Mouse (Mus musculus) embryo, embryonic 10 days (tissue): Measurements from ENCODE around the gene Pelo.
A peak's percentile ranks its signal among the peaks of the same experiment; 100 is the strongest.

Source experiments
- DNase-seq: peaks from one replicate; pipeline ENCODE4 v3.0.0-alpha.2; 2015; ENCODE audit warnings: low spot score

Gene Pelo

DNA sequence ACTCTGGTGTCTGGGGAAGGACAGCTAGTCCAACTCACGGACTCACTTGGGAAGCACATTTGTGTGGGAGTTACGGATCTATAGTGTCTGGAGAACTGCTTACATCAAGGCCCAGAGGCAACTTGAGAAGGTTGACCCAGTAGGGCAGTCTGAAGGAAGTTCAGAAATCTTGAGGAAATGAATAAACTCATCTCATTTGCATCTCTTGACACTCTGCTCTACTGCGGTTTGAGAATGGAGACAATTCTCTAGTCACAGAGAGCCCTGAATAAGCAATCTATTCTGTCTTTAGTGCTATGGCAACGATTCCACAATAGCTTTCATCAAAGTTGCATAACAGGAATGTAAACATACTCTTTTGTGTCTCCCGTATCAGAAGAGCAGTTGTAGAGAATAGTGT, 7.0 kb upstream of the Pelo start:
- no peak for DNase-seq

DNA sequence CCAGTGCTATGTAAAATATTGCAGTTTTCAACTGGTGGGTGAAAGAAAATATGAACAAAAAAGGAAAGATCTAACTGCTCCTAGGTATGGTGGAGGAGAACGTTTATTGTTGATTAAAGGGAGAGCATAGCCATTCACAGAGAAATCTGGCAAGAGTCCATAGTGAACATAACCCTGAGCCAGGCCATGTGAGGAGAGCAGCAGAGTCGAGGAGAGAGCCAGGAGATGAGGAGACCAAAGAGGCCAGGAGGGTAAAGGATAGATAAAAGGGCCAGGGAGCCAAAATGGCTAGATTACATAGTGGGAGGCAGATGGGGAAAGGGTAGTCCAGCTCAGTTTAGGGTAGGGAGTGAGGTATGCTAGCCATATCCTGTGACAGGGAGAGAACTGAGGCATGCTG, 6.2 kb upstream of the Pelo start:
- DNase-seq: no peak

DNA sequence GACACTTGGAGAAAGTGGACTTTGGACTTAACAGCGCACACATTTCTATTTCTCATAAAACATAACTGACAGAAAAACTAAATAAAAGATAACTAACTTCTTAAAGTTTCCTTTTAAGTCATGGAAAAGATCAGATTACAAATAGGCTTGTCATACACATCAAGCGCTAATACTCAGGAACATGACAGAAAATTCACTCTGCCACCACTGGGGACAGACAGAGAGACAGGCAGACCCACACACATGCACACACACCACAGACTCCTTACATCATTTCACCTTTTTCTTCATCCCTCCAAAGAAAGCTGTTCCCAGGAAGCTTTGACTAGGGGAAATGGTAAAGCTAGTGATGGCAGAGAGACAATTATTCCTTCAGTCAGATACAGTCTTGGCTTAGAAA, 5.4 kb upstream of the Pelo start:
- no peak for DNase-seq

DNA sequence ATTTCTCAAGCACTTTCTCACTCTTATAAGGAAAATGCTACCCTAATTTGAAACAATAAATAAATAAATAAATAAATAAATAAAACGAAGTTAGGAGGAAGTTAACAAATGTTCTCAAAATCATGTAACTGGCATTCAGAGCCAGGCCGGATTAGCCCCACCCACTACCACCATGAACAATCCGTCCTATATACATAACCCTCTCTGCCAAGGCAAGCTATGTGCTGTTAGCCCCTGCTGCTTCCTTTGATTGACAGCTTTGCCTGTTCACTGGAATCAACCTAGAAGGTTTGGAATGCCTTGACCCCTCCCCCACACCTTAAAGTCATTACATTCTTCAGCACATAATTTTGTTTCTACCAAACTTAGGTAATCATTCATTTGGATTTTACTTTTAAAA, 1.5 kb upstream of the Pelo start:
- DNase-seq: peak; percentile 38

DNA sequence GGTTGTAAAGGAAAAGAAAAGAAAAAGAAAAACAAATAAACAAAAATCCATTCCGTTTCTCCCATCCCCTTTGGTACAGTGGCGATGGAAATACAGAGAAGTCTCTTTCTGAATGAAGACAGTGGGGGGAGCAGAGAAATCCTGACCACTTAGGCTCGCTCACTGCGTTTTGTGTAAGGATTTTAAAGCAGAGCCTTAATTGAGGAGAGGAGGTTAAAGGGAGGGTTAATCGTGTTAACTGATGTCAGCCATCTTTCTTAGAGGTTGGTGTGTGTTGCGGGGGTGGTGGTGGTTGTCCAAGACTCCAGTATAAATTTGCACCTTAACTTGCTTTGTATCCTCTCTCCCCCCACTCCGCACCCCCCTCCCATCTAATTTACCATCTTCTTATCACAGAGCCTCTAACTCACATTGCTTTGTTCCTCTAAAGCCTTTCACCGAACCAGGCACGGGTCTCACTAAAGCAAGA, 1.0 kb upstream of the Pelo start:
- DNase-seq: peak; percentile 27

DNA sequence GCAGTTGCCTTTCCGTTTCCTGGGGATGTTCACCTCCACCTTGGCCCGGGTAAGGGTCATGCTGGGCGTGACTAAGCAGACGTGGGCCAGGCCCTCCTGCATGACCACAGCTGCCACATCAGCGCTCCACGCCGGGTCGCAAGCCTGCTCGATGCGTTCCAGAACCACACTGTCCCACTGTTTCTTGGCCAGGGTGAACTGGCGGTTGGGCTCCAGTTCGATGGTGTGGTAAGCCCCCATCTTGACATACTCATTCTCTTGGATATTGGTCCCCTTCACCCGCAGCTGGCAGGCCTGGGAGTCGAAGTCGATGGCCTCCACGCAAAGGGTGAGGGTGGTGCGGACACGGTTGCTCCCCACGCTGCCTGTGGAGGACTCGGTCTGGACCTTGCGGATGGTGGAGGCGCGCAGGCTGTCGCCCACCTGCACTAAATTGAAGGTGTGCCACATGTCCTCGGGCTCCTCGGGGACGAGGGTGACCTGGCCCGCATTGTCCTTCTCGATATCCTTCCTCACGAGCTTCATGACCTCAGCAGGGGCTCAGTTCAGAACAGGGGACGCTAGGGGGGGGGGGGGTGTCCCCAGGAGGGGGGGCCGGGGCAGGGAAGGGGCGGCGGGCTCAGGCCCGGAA, 476 bp downstream of the Pelo start:
- DNase-seq: peak; percentile 45

DNA sequence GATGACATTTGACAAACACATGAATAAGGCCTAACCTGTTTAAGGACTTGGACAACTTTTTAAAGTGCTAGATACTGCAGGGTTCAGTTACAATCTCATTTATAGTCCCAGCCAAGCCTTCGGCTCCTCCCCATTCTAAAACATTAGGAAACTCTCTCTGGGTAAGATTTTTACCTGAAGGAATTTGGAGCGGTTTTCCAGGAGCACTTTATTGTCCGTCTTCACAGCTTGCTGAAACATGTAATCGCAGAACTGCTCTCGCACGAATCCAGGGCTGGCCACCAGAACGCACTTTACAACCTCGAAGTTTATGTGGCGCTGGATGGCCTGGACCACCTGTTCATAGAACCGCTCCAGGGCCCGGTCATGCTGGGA, 979 bp downstream of the Pelo start:
- DNase-seq: no peak

DNA sequence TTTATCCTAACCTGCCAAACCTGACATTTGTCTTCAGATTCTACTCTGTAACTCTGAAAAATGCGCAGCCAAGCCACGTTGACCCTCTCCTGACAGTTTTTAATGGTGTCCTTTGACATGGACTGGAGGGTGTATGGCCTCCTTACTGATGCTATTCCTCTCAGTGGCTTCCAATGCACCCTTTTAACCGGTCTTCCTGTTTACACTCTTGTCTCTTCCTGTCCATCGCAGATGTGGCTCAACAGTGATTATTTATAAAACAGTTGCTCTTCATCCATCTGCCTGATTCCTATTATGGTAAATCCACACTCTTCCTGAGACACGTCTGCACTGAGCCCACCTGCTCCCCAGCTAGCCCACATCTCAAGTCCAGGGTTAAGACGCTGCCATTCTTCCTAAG, 4.0 kb downstream of the Pelo start:
- no peak for DNase-seq

DNA sequence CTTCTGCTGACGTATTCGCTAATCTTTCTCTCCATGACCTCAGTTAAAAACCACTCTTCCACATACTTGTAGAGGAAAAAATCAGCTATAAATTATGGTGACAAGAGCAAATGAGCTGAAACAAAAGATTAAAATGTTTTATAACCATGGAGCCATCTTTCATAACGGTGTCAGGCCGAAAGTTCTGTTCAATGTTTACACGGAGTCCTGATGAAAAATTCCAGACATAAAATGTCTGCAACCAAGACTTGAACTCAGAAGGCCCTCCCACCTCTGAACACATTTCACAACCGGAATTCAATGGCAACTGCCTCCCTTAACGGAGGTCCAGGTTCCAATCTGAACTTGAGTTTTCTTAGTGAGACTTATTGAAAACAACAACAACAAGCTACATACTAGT, 7.6 kb downstream of the Pelo start:
- no peak for DNase-seq

DNA sequence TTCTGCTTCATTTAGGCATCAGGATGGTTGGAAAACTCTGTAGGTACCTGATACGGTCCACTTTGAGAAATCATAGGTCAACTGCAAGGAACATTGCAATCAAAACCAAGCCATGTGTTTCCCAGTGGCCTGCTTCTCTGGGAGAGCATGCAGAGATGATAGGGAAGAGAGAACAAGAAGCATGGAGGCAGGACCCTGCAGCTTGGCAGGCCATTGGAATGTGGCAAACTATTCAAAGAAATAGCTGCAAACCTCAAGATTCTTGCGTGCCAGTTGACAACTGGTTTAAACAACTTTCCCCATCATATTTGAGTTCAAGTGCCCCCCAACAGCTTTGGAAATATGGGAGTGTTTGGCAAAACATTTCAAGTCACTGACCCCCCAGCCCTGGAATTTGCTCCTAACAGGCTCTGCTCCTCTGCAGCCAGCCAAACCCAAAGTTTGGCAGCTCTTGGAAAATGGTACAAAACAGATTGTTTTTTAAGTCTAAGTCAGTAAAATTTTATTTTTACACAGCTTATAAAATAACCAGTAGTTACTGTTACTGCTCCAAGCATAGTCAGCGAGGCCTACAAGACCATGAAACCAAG, 9.9 kb downstream of the Pelo start:
- no peak for DNase-seq

DNA sequence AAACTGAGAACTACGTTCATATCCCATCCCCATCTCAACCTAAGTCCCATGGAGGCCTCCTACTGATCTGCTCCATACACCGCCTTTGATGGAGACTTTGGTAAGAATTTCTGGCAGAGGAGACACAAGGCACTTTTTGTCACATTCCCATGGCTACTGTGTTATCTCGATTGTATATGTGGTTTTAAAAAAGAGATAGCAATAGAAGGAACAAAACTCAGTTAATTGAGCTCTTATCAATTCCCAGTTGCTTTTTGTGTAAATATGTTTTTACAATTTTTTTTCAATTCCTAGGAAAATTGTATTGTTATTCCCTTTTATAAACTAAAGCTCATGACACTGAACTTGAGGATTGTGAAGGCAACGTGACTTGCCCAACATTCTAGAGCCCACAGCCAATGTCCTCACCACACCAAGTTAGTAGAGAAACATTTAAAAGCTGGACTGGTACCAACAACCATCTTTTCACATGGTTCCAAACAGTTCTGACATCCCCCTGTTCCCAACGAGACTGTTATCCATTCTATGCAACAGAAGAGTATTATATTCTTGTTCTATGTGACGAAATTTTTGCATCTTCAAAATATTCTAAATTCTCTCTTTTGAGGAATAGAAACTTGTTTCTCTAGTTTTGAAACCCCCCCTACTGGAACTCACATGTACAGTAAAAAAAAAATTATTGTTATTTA, 10.8 kb downstream of the Pelo start:
- DNase-seq: no peak

DNA sequence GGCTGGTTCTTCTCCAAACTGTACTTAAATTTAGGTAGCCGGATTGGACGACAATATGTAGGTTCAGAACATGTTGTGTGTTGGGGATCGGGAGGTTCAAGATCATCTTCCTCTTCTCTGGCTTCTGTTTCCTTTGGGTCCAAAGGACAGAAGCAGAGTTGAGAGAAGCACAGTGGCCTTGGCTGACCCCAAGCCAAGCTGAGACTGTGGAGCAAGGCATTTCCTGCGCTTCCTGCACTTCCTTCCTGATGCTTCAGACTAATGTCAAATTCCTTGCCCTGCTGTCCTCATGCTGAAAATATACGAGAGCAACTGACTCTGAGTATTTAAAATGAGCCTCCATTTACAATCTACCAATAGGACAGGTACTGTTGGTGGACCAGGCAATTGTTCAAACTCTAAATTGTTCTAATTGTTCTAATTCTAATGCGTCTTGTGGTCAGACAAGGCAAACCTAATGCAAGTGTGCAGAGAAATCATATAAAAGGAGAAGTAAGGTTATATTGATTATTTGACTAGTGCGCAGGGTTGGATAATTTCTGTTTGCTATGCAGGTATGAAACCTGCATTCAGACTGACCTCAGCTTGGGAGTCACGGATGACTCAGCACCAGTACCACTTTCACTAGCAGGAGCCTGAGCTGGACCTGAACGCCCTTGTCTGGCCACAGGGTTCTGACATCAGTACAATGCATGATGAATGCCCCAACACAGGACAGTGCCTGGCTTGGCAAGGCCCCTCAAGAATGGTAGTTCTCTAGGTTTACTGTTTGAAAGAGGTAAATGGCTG, 12.4 kb downstream of the Pelo start:
- peak; percentile 21 for DNase-seq

DNA sequence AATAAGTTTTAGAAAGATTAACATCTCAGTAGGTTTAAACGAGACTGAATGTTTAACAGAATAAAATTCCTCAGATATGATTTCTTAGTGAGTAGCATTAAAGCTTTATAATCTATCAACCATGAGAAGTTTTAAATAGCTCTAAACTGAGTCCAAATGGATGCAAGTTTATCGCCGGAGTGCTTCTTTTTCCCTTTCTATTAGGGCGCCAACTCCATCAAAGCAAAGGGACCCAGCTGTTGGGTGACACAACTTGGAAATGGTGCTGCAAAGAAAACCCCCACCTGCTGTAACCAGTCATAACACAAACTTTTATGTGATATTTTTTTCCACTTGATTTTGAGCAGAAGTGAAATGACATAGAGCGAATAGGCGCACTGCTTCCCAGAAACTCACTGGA, 17.6 kb downstream of the Pelo start:
- no peak for DNase-seq

DNA sequence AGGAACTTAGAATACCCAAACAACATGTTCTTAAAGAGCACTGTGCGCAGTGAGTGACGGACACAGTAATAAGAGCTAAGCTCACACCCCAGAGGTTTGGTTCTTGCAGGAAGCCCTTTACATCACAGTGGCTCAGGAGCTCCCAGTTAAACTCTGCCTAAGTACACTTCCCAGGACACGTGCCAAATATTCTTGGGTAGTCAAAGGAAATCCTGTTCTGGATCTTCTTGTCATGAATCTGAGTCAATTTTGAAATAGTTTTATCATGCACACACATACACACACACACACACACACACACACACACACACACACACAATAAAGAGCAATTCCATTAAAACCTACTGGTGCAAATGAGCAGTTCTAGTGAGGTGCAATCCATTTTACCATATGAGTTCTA, 18.6 kb downstream of the Pelo start:
- no peak for DNase-seq

DNA sequence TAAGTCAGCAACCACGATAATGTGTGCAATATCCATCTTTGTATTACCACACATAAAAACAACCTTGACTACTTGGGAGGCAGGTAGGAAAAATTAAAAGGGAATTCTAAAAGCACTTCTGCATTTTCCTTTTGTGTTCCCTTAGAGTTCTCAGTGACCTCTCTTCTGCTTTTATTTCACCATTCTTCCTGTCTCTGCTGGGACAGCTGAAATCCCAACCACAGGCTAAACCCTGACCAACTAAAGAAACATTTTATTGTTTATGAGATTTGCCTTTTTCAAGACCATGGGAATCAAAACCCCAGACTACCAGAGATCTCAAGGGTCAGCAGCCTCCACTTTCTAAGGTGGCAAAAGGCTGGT, 22.0 kb downstream of the Pelo start:
- DNase-seq: no peak

DNA sequence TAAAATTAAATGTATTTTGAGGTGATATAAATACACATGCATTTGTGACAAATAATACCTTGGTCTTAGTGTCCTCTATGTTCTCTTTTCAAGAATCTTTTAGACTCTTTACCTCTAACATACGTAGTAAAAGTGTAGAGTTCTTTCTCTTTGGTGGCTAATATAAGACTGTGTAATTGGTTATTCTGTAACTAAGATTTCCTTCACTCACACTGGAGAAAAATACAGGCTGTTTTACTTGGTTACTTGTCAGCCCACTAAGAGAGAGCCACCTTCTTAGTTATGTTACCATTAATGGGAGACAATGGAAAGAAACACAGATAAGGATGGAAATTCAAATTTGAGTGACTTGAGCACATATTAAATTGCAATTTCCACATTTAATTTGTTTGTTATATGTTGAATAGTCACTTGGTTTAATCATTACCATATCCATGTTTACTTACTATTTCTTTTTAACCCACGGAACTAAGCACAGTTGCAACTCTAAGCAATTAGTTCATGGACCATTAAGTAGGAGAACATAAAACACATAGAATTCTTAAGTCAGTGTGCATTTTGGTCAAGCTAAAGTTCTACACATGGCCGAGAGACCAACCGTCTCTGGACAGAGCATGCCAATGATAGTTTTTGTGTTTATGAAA, 22.5 kb downstream of the Pelo start:
- no peak for DNase-seq

DNA sequence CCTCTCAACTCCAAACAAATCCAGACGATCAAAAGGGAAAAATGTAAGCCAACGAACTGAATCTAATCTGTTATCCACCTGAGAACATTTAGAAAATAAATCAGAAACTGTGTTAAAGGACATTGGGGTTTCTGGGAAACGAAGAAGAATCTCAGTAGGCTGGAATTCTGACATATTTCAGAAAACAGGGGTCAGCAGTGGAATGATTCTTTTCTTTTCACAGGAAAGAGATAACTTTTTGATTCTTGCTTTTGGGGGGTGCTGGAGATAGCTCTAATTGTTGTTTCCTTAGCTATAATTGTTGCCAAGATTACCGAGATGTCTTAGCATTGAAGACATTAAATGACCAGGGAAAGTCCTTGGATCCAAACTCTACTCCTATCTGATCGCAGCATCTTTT, 32.4 kb downstream of the Pelo start:
- no peak for DNase-seq

DNA sequence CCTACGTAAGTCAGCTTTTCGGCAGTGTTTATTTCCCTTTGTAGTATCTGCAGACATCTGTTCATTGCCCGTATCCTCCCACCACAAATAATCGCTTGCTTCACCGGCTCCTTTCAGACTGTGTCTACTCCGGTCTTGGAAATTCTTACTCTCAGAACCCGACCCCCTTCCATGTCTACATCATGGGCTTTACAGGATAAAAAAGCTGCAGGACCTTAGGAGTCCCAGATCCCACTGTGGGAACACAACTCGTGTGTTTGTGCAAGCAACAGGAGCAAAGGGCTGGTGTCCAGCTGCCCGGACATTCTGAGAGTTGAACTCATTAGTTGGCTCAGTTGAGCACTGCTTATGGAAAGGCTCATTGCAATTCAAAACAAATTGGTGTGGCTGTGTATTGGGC, 35.2 kb downstream of the Pelo start:
- peak; percentile 21 for DNase-seq

DNA sequence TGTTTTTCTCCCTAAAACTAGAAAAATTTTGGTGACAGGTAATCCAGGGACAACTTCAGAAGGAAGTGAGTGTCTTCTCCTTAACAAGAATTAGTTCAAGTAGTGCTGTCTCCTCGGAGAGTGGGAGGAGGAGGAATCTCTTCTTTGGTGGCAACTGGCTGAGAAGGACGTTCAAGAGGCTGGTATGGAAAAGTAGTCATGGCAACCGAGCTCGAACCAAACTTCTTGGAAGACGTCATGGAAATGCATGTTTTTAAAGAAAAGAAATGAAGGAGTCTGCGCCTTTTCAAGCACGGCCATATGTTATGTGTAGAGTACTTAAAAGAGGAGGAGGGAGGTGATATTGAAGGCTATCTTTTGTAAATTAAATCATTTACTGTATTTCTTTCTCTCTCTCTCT, 37.4 kb downstream of the Pelo start:
- DNase-seq: no peak

DNA sequence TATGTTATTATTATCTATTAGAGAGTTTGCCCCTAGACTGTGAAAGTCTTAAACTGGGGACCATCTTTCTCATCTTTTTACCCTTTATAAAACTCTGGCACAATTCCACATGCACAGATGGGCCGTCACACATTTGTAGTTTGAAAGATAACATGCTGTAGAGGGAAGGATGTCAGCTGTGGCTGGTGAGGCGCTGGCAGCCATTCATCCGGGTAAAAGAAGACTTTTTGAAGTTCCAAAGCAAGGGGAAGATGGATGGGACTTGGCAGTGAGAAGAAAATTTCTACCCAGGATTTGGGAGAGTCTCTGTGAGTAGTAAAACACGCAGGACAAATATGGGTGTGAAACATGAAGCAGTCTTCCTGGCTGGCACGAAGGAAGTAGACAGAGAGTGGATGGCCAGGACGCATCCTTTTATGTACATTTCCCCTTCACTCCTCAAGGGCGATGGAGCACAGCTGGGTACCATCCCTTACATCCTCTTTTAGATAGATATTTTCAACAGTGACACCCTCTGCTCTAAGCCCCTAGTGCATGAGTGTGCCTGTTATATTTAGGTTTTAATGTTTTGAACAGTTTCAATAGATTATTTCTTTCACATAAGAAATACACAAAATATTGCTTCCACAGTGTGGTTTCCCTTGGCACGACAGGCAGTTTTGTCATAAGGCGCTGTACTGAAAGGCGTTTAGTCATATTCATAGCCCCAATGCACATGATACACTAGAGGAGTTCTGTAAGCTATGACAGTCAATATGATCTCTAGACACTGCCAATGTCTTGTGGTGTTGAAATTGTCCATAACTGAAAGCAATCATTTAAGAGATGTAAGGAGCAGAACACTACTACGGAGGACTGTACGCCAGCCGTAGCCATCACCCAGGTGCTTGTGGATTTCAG, 39.1 kb downstream of the Pelo start:
- no peak for DNase-seq

DNA sequence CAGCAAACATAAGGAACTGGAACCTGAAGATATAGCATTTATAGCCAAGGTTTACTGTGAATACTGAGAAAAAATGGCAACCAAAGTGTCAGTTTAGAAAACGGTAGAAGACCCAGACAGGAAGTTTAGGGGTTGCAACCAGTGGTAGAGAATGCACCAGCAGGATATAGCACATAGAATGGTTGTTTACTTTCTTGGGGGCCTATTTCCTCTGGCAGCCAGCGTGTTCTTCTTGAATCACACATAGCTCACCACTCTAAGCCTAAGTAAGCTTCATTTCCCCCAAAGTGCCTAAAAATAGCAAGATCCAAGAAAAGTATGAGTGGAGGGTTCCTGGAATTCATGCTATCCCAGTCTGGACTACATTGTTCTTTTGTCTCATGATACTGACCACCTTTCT, 47.3 kb downstream of the Pelo start:
- DNase-seq: no peak
